Mouse (Mus musculus) G1E (cell line): ENCODE data around the gene Apol7b.
"Not testable (repeated sequence)": the region's sequence is repeated elsewhere in the genome, so short reads cannot be mapped to it uniquely, and the experiment has no call there.

Experiments
- CTCF ChIP-seq: IDR thresholded peaks from 2 replicates; pipeline ENCODE4 v1.5.1; 2012; ENCODE audit warnings: low read depth, low read length, inconsistent platforms, mixed read lengths
- GATA1 ChIP-seq: IDR thresholded peaks from 2 replicates; pipeline ENCODE4 v1.6.1; 2012; ENCODE audit warnings: borderline replicate concordance, low read length, inconsistent platforms, mixed read lengths
- GATA2 ChIP-seq: IDR thresholded peaks from 2 replicates; pipeline ENCODE4 v1.6.1; 2012; ENCODE audit warnings: low read depth, low read length, inconsistent platforms, borderline replicate concordance
- POLR2AphosphoS5 ChIP-seq: IDR thresholded peaks from 2 replicates; pipeline ENCODE4 v1.6.1; 2012; ENCODE audit warnings: low read depth, low read length, inconsistent platforms; ENCODE audit not compliant: insufficient replicate concordance
- TAL1 ChIP-seq: conservative IDR thresholded peaks from 2 replicates; pipeline ENCODE4 v1.6.1; 2012; ENCODE audit warnings: low read depth, low read length, inconsistent platforms, mixed read lengths

DNA sequence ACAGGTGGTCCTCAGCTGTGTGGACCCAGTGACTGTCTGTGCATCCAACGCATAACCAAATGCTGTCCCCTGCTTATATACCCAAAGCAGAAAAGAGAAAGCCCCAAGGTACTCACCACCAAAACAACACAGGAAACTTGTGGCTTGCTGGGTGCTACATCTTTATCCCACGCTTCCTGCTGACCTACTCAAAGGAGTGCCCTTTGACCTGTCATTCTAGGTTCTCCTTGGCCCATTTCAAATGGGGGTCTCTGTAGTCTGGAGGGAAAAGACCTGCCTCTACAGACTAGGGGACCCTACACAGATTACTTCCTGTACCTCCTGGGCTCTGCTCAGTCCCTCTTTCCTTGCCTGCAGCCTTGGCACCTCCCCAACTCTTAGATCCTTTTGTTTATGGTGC, at the start of gene Apol7b:
- TF ChIP-seq CTCF, GATA1, POLR2AphosphoS5, GATA2, TAL1: not testable (repeated sequence)
